Mouse (Mus musculus) heart, adult 2 months (tissue): ENCODE data around the gene Dnajc5.

Experiments used
- CTCF ChIP-seq: fragments of 200-600 bp; IDR thresholded peaks from 2 replicates; pipeline ENCODE4 v1.8.1; 2022; ENCODE audit warnings: antibody characterized with exemption, mild to moderate bottlenecking, moderate library complexity
- EP300 ChIP-seq: fragments of 200-500 bp; IDR thresholded peaks from 2 replicates; pipeline ENCODE4 v1.6.1; 2011; ENCODE audit warnings: low read depth, low read length, control low read depth; ENCODE audit not compliant: insufficient read depth
- POLR2A ChIP-seq: fragments of 200-500 bp; IDR thresholded peaks from 2 replicates; pipeline ENCODE4 v1.6.1; 2011; ENCODE audit warnings: mild to moderate bottlenecking, low read depth, low read length, control low read depth; ENCODE audit not compliant: insufficient read depth

GRCm38 (mm10) chr2:181600226-181600758 is 80.0 kb downstream of the Dnajc5 start:
- no peak for TF ChIP-seq CTCF
- TF ChIP-seq POLR2A: no peak
- no peak for TF ChIP-seq EP300
